Mouse (Mus musculus) forelimb bud, embryonic 11.5 days (tissue): ENCODE results near the gene Glycam1.

ENCODE experiments used
- DNase-seq: peaks from one replicate; pipeline ENCODE4 v3.0.0-alpha.2; 2012; ENCODE audit warnings: low read depth, low spot score

Gene Glycam1

DNA sequence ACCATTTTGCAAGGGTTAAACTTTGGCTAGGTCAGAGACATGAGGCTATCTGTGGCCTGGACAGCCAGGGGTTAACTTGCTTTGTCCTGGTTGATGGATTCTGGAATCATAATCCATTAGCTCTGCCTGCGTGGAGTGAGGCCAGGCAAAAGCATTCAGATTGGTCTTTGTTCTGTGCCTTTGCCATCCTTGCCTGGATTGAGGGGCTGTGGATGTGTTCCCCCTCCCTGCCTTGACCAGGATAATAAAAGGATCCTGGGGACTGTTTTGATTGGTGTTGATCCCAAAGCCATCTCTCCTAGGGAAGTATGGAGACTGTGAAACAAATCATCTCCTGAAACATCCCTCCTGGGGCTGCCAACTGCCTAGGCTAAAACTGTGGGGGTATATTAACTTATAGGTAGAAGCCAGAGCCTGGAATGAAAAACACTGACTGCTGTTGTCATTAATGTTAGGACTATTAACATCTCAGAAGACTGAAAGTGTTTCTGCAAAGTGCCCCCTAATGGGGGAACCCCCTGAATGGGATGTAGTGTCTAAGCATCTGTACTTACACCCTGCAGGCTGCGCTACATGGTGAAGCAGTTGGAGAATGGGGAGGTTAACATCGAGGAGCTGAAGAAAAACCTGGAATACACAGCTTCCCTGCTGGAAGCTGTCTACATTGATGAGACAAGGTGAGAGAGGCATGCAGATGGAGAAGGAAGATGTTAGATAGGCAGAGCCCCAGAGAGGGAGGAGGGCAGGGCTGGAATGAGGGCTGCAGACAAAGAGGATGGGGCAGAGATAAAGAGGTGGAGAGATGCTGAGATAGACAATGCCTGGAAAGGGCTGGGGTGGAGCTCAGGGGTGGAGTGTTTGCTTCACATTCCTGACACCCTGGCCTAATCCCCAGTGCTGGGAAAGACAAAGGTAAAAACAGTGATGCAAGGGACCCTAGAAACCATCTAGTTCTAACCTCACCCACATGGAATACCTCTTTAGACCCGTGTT is 45.2 kb downstream of the Glycam1 start:
- DNase-seq = no peak

DNA sequence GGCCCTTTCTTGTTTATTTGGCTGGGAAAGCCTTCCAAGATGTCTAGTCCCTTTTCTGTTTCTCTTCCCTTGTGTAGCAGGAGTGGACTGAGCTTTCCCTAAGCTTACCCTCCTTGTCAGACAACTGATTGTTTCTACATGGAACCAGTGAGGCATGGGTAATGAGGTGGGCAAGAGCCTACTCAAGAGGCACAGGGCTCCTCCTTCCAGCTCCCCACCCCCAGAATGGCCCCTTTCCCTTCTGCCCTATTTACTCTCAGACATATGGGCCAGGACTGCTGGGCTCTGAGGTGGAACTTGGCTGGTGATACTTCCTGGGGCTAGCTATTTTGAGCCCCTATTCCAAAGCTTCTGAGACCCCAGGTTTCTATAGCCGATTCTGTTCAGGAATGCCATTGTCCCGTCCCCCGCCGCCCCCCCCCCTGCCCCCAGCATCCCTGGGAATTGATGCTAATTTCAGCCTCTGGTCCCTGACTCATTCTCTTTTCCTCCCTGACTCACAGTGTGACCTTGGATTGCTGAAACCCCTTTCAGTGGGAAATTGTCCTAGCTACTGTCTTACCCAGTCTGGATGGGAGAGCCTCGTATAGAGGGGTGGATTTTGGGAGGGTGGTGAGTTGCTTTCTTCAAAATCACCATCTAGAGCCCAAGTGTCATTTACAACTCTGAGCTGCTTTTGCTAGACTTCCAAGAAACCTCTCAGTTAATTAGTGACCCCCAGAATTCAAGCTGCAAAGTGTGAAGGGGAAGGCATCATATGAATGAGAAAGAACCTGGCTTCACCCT is 46.1 kb downstream of the Glycam1 start:
- DNase-seq = no peak

DNA sequence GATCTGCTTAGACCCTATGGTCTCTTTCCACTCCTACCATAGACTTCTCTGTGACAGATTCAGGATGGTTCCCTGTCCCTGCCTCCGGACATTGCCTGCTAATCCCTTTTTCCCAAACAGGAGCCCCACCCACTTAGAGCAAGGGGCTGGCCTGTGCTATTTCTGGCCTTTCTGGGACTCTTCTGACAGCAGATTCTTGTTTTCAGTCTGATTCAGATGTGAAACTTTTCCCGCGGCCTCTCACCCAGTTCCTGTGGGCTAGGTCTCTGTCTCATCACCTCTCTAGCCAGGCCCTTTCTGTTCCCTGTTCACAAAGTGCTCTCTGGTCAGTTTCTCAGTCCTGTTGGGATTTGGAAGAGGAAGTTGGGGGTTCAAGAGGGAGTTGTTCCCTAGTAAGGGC is 50.0 kb downstream of the Glycam1 start:
- no peak for DNase-seq

DNA sequence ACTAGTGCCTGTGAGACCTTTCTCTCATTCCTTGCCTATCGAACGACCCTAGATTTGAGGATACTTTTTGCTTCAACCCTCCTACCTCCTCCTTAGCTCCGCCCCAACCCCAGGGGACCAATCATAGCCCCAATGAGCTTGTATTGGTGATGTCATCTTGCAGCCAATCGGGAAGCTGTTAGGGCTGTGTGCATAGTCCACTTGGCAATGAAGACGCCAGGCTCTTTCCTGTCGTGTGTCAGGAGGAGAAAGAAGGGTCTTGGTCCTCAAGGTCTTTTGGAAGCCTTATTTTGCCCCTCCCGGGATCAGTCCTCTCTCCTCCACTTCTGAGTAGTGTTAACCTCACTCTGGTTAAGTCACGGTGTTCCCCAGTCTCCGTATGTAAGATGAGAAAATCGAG is 50.8 kb downstream of the Glycam1 start:
- DNase-seq = peak; percentile 88

DNA sequence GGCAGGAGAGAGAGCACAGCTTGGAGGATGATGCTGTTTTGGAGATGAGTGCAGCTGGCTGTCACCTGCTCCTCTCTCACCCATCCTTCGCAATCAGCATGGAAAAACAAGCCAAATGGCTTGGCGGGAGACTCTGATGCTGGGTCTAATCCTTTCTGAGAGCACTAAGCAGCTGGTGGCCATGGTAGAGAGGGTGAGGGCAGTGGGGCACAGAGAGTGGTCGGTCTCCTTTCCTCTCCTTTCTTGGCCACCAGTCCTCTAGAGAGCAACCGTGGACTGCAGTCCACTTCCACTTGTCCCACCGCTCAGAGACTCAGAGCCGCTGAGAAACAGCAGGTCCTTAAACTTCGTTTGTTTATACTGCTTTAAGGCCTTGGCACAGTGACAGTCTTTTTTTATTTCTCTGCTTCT is 51.3 kb downstream of the Glycam1 start:
- no peak for DNase-seq
